Mouse (Mus musculus): ENCODE results near the gene Fbp1. TPM values are rescaled to one million over a fixed set of nuclear protein-coding genes. Genes with fewer than 3 reads are reported as not detected.
"Not testable (repeated sequence)": the region's sequence is repeated elsewhere in the genome, so short reads cannot be mapped to it uniquely, and the experiment has no call there.

Fbp1 gene
- polyA plus RNA-seq, 1 experiment: 0.22 TPM

DNA sequence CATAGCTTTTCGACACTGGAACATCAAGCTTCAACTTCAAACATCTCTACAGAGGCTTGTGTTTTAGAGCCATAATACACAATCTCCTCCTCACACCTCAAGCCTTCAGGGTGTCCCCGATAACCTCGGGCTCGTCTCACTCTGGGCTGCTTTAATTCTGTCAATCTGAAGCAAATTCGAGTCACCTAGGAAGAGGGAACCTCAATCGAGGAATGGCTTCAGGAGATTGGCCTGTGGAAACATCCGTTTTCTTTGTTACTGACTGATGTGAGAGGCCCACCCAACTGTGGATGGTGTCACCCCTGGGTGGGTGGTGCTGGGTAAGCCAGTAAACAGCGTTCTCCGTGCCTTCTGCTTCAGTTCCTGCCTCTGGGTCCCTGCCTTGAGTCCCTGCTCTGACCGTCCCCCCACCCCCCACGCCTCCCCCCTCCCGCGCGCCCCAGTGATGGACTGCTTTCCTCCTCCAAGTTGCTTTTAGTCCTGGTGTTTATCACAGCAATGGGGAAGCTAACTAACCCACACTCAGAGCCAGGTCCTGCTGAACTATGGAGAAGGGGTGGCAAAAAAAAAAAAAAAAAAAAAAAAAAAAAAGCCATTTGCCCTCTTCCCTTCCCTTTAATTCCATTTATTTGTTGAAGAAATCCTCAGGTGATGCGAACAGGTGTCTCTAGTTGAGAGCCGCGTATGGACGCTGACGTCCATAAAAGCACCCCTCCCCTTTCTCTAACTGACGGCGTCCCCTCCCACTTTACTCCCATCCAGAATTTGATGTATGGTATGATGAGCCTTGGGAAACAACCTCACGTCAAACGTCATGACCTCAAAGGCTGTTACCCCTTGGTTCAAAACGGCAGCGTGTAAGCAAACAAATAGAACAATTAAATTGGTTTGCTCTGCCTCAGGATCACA is 32.4 kb downstream of the Fbp1 start:
- no peak for DNase-seq (ENCODE audit: extremely low spot score in 1 of 2, low spot score in 1 of 2)

DNA sequence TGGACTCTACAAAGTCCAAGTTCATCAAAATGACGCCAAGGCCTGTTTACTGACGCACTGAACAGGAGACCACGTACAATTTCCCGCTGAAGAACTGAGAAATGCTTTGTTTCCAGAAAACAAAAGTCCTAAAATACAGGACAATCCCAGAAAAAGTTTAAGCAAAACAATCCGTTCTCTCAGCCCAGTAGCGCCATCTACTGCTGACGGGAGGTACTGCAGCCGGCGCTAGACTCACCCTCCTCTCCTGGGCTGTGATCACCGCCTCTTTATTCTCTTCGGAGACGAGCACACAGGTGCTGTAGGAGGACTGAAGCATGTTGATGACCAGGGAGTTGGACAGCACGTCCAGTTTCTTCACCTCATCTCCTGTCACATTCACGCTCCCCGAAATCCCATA is 33.4 kb downstream of the Fbp1 start:
- DNase-seq (ENCODE audit: extremely low spot score in 1 of 2, low spot score in 1 of 2): peak in 1 of 2 experiments; percentile 82

DNA sequence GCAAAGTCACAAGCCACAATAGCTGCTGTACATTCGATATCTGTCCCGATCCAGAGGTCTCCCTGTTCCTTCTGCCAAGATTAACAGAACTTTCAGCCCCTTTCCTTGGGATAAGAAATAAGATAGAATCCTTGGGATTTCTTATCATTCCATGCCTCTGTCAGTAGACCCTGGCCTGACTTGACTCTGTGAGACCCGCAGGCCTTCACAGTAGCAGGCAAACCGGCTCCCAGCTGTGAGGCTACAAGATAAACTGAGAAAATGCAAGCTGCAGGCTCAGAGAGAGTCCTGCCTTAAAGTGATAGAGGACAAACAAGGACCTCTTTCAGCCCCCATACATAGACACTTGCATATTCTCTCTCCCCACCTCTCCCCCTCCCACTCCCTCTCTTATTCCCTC is 54.7 kb downstream of the Fbp1 start:
- DNase-seq (ENCODE audit: extremely low spot score in 1 of 2, low spot score in 1 of 2): no peak

DNA sequence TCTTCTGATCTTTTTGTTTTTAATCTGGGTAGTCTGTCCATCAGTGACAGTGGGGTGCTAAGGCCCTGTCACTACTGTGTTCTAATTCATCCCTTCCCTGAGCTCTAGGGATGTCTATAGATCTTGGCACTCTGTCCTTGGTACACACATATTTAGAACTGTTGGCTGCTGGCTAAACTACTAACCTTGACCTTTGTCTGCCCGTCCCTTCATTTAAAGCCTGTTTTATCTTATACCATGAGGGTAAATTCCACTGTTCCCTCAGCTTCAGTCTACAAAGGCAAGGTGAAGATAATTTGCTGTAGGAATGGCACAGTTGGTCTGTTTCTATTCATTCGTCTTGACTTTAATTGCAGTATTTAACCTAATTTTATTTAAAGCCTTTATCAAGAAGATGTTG is 55.8 kb downstream of the Fbp1 start:
- no peak for DNase-seq (ENCODE audit: extremely low spot score in 1 of 2, low spot score in 1 of 2)

DNA sequence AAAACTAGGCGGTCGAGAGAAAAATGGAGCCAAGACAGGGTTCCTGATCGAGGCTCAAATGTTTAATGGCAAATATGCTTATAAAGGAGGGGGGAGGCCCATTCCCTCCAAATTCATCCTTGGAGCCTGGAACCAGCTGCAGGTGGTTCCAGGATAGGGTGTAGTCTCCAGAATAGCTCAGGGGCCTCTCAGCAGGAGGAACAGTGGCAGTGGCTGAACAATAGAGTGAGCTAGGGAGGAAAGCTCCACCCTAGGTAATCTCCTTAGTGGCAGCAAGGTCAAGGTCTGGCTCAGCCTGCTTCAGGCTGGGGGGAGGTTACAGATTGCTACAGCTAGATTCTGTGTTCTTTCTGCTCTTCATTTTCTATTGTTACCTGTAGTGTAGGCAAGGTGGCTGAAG is 72.4 kb downstream of the Fbp1 start:
- not testable (repeated sequence) for DNase-seq (ENCODE audit: extremely low spot score in 1 of 2, low spot score in 1 of 2)

Other genes starting within 250 kb of the Fbp1 start
- 8.7 and 9.5 TPM in 2 replicates for gene Platr25, start 127.6 kb downstream of the Fbp1 start, polyA plus RNA-seq (2012; rRNA removed)
- 2.7 and 3.0 TPM in 2 replicates for gene Gm5141, start 102.5 kb downstream of the Fbp1 start, polyA plus RNA-seq (2012; rRNA removed)
- 0.06 and 0.12 TPM in 2 replicates for gene Fbp2, start 29.9 kb downstream of the Fbp1 start, polyA plus RNA-seq (2012; rRNA removed)
- 92.7 and 95.5 TPM in 2 replicates for gene 2010111I01Rik, start 76.6 kb upstream of the Fbp1 start, polyA plus RNA-seq (2012; rRNA removed)